Mouse (Mus musculus): ENCODE data around the gene Prkra. TPM values are rescaled to one million over a fixed set of nuclear protein-coding genes. Genes with fewer than 3 reads are reported as not detected.

The Prkra gene
- total RNA-seq (2021): 10 to 100 TPM; 15.9 to 18.4 TPM
- long read RNA-seq, experiment 1, transcript Prkra-201 (8 exons, 1,614 nt): major isoform, 8 of 10 reads
- long read RNA-seq, experiment 1, partial matches to known transcripts: 1 of 10 reads
- long read RNA-seq, experiment 1, other reads (novel, unspliced or antisense): 1 of 10 reads
- long read RNA-seq, experiment 2, transcript Prkra-201 (8 exons, 1,614 nt): major isoform, 17 of 19 reads
- long read RNA-seq, experiment 2, partial matches to known transcripts: 0 of 19 reads
- long read RNA-seq, experiment 2, other reads (novel, unspliced or antisense): 2 of 19 reads

DNA sequence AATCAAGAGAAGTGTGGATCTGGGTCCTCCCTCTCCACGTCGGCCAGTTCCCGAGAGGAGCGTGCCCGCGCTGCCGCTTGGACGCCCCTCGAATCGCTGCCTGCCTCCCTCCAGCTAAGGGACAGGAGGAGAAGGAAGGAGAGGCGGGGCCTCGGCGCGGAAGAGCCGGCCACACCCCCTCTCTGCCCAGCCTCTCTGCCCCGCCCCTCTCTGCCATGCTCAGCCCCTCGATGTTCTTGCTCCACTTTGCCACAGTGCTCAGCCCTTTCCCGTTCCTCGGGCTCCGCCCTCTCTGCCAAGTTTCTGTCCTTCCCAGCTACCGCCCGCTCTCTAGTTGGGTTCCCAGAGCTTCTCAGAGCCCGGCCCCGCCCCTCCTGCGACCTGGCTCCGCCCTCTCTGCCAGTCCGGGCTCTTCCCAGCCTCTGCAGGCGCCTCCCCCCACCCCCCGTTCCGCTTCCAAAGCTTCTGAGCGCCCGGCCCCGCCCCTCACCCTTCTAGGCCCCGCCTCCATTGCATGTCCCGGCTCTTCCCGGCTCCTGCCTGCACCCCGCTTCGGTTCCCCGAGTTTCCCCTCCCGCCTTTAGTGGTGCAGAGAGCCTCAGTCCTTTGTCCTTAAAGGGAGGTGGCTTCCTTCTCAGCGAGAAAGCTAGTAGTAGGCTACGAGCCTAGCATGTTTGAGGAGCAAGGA is at the start of gene Prkra, which contains the start of gene Pjvk:
Gene Prkra, minus strand, starts transcription at position 133 of the 688 bp plus-strand sequence.
Gene Pjvk, plus strand, starts transcription at position 594 of the 688 bp plus-strand sequence.
- peak; percentile 96 for DNase-seq (ENCODE audit: low spot score in 2 of 2)

DNA sequence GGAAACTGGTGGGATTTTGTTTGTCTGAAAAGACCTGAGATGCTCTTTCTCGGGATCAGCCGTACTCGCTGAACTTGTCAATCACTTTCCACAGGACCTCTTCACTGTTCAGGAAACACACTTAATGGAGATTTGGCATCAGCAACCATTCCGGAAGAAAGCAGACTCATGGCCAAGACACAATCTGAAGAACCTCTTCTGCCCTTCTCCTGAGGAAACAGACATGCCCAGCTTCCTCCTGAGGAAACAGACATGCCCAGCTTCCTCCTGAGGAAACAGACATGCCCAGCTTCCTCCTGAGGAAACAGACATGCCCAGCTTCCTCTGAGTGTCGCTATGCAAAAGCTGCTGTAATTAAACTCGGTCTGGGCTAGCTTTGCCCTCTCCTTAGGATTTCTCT is 47.5 kb upstream of the Prkra start:
- no peak for DNase-seq (ENCODE audit: low spot score in 2 of 2)

DNA sequence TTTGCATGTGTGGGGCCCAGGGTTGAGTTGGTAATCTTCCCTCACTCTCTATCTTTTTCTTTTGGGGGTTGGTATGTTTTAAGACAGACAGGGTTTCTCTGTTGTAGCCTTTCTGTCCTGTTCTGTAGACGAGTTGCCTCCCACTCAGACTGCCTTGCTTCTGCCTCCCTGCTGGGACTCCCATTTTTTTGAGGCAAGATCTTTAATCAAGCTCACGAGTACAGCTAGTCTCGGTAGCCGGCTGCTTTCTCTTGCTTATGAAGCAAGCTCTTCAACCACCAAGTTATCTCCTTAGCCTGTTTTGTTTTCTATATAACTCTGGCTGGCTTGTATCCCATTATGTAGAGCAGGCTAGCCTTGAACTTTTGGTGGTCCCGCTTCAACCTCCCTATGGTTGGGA is 46.0 kb upstream of the Prkra start:
- no peak for DNase-seq (ENCODE audit: low spot score in 2 of 2)

DNA sequence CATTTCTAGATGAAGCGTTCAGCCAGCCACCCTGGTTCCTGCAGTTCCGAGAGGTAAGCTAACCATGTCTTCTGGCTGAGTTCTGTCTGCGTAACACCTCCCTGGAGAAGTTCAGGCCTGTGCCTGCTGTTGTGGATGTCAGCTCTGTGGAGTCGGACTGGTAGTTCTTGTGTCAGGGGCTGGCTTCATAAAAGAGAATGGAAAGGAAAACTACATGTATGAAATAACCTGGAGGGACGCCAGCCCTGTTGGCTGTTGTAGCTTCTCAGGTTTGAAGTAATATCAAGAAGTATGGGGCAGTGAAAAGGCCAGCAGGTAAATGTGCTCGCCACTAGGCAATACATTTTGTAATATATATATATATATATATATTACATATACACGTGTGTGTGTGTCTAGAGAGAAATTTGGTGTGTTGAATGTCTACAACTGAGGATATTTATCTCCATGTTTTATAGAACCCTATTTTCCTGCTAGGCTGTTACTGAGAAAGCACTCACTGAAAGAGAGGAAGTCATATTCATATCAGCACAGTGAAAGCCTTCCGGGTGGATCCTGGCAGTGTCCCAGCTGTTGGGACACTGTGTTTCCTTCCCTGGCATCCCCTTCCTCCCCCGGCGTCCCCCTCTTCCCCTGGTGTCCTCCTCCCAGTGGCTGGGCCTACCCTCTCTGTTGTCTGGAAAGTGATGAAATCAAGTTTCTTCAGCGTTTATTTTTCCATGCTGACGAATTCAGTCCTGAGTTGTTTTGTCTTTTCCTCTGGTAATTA is 42.8 kb upstream of the Prkra start:
- no peak for DNase-seq (ENCODE audit: low spot score in 2 of 2)

DNA sequence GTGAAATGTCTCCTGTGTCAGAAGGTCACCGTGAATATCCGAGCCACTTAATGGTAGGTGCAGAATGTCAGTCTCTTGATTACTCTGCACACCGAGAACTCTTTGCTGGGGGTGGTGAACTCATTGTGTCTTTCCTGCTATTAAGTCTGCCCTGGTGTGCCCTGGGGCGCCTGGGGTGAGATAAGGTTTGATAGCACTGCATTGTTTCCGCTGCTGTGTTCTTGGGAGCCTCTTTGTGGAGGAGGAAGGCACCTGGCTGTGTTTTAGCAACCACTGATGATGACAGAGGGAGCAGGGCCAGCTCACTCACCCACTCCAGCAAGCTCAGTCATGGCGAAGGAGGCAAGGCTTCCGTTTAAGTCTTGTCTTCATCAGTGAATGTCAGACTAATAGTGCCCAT is 40.3 kb upstream of the Prkra start:
- DNase-seq (ENCODE audit: low spot score in 2 of 2): no peak

DNA sequence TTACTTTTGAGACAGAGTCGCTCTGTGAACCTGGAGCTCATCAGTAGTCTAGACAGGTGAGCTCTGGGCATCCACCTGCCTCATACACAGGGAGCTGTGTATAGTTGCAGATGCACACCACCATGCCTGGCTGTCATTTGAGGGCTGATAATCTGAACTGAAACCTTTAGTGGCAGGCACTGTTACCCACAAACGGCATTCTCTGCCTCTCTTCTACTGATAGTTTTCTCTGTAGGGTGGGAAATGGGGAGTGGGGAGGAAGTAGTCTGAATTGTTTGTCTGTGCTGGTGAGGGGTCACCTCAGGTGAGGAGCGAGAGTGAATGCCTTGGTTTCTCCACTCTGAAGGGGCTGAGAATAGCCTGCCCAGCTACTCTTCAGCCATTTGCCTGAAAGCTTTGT is 39.8 kb upstream of the Prkra start:
- DNase-seq (ENCODE audit: low spot score in 2 of 2): no peak

DNA sequence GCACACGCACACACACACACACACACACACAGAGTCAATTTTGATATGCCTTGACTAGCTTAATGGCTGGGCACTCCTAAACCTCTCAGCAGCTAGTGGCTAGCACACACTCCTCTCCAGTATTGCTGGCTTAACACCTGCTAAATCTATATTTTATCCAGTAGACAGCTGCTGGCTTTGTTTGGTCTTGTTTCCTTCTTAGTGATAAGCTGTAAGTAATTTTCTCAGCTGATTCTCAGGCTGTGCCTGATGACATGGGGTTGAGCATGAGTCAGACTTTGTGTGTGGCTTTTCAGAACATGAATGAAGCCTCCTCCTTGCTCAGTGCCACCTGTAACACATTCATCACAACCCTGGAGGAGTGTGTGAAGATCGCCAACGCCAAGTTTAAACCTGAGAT is 39.2 kb upstream of the Prkra start:
- no peak for DNase-seq (ENCODE audit: low spot score in 2 of 2)

DNA sequence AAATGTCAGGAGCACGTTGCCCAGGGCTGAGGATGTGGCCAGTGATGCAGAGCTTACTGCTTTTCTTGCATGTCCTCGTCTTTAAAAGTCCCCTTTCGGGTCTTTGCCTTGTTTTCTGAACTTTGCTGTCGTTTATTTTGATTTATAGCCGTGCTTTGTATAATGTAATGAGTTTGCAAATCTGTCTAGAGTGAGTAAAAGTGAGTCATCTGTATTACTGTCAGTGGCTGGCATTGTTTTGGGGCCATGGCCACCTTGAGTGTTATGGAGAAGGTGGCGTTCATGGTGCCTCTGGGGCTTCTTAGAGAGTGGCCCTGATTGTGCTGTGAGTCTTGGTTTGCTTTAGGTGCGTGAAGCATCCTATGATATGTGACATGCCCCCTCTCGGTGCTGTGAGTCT is 34.5 kb upstream of the Prkra start:
- DNase-seq (ENCODE audit: low spot score in 2 of 2): no peak

DNA sequence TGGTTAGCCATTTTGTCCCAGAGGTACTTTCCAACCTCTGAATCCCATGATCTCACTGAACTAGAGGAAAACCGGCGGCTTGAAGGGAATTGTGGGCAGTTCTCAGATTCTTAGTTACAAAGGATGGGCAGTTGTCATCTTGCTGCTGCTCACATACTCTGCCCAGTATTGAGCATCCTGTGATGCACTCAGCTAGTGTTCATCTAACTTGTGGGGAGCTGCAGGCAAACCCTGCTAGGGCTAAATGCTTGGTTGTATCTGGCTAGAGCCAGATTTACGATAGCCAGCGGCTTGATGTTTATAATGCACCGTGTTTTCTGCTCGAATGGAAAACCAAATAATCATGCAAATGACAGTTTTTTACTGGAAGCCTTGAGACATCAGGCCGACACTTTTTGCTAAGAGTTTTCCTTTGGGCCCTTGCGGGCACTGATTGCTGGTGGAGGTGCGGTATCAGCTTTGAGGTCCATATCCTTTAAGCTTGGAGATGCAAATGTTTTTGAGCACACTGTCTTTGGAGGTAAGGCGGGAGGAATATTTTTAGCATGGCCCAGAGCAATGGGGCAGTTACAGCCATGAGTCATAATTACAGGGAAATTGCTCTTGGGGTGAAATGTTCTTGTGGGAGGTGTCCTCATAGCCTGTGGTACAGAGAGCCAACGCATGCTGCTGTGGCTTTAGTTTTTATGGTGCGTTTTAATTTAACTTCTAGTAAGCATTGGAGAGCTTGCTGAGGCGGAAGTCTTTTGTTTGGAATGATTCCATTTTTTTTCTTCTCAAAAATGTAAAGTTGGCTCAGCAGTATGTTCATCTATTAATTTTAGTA is 28.8 kb upstream of the Prkra start:
- DNase-seq (ENCODE audit: low spot score in 2 of 2): no peak

DNA sequence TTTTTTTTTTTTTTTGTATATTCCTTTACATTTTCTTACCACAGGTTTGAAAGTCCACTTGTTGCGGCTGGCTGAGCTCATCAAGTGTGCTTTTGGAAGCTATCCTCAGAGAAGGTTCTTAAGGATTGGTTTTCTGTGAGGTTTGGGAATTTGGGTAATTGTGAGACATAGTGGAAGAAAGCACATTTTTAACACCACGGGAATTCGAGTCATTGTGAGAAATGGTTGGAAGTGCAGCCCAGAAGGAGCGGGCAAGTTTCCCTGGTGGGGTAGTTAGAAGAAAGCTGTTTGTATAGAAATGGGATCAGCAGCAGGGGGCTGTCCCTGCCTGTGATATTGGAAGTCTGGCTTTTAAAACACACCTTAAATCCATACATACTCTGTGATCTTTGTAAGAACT is 28.1 kb upstream of the Prkra start:
- DNase-seq (ENCODE audit: low spot score in 2 of 2): no peak

DNA sequence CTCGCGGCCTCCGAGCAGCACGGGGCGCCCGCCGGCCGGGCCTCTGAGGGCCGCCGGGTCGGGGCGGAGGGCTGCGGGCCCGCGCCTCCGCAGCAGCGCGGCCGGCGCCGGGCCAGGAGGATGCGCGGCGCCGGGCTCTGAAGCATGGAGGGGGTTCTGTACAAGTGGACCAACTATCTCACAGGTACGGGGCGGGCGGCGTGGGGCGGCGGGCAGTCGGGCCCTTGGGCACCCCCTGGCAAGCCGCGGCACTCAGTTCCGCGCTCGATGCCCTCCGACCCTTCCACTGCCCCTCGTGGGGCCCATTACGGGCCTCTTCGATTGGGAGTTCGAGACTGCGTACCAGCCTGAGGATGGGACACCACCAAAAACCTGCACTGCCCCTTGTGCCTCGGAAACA is 27.6 kb upstream of the Prkra start:
- no peak for DNase-seq (ENCODE audit: low spot score in 2 of 2)

DNA sequence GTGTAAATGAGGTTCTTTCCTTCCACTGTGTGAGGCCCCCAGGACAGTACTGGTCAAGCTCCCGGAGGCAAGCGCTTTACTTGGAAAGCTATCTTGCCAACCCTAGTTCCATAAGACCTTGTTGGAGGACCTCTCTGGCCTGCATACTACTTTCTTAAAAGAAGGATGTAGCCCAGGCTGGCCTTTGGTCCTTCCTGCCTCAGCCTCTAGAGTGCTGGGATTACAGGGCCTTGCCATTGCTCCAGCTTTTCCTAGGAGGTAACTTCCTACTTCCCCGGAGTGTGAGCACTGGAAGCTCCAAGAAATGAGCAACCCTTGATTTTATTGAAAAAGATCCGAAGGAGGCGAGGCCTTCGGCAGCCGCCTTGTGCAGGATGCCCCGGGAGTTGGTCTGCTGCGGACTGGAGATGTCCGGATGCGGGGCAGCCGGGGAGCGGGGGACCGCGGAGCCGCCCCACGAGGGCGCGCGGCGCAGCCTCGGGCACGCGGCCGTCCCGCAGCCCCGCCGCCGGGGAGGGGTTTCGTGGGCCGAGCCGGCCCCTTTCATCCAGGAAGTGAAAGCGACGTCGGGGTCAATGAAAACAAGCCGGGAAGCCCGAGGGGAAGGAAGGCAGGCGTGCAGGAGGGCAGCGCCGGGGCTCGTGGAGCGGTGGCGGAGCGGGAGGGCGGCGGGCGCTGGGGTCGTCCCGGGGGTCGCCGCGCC is 27.1 kb upstream of the Prkra start, which contains the start of gene Plekha3:
Gene Plekha3, plus strand, starts transcription at position 557 of the 703 bp plus-strand sequence.
- DNase-seq (ENCODE audit: low spot score in 2 of 2): peak; percentile 81 to 88

DNA sequence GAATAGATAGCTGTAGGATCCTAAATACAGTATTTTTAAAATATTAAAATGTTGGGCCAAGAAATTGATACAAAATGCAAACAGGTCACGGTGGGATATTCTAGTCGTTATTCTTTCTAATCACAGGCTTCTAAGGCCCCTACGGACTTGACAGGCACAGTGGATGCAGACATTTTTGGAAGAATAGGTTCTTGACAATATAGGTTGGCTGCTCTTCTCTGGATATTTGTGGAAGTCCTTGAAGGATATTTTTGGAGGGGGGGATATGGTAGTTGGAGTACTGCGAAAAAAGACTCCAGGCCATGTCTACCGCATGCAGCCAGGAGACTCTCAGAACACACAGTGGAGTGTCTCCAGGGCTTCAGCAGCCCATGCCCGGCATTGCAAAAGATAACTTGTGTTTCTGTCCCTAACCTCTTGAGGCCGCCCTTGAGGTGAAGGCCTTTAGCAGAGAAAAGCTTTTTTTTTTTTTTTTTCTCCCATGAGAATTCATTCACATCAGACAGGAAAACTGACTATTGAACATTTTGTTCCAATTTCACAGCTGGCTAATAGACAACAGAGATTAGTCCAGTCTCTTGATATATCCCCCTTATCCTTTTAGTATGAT is 25.8 kb upstream of the Prkra start:
- DNase-seq (ENCODE audit: low spot score in 2 of 2): no peak

DNA sequence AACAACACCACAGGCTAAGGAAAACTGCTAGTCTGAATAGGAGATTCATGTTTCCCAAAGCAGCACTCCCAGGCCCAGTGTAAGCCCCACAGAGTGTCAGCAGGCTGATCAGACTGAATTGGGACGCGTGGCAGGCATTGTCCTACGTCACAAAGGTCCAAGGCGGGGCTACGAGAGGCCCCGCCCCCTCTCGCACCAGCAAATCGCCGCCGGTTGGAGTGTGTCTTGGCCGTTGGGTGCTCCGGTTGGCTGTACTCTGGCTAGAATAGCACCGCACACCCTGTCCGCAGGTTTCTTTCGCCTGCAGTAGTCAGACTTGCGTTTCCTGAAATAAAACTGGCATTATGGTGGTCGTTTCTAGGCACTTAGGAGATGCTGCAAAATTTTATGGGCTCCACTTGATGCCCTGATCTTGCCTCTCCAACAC is 25.2 kb upstream of the Prkra start, which contains the start of gene Fkbp7:
Gene Fkbp7, minus strand, starts transcription at position 151 of the 427 bp plus-strand sequence.
- DNase-seq (ENCODE audit: low spot score in 2 of 2): peak; percentile 86 to 91

DNA sequence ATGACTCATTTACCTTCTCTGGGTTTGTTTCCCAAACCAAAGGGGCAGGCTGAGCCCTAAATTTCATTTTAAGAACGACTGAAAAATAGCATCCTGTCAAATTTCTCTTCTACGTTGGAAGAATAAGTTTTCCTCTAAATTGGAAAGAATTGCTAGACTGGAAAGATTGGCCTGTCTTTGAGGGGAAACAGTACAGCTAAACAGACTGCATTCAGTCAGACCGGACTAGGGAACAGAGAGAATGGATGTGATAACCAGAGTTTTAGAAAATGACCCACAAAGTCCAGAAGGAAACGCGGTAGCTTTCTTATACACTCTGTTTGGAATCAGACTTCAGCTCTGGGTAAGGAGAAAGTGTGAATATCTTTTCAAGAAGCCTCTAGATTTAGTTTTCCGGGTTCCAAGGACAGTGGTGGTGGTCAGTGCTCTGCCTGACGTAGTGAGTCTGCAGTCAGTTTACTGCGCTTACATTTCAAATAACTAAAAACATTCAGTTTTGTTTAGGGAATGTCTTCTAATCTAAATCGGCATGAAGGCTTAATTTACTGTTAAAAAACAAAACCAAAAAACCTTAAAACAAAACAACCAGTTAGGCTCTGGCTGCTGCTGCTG is 24.4 kb upstream of the Prkra start:
- no peak for DNase-seq (ENCODE audit: low spot score in 2 of 2)

DNA sequence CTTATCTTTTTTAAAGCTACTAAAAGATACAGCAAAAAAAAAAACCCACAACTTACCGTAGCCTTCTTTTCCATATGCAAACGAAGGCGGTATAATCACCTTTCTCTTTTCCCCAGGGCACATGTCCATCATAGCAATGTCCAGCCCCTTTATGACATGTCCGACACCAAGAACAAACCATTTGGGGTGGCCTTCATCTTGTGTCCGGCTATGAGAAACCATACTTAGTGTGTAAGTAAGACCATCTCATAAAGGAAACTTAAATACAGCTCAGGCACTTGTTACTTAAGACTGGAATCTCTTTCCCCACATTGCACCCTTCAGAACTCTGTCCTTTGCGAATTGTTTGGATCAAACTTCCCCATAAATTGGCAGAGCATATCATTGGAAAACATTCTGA is 23.8 kb upstream of the Prkra start:
- no peak for DNase-seq (ENCODE audit: low spot score in 2 of 2)

DNA sequence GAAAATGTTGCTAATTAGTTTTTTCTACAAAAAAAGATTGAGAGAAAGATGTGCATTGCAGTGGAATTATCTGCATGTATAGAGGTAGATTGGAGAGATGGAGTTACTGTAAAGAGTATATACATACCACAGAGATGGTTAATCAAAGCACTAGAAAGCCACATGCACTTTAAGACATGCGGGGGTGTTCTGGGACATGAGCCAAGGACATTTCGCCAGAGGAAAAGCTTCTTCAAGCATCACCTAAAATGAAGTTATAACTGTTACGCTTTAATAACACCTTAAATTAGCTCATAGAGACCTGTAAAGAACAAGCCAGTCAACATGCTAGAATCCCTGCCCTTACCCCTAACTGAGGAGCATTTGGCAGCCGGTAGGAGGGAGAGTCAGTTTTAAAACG is 19.4 kb upstream of the Prkra start:
- no peak for DNase-seq (ENCODE audit: low spot score in 2 of 2)

DNA sequence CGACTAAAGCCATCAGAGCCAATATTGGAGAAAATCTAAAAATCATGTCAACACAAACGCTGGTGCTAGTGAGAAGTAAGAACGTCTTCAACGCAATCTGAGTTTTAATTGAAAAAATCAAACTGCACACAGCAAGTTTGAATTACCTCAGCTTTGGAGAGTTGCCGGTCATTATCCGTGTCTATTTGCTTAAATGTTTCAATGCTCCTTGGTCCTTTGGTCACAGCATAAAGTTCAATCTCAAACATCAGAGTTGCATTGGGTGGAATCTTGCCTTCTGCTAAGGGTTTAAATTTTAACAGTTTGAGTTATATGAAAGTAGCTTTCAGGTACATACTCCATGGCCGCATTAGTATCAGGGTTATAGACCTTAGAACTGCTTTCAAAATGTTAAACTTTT is 17.7 kb upstream of the Prkra start:
- DNase-seq (ENCODE audit: low spot score in 2 of 2): no peak

DNA sequence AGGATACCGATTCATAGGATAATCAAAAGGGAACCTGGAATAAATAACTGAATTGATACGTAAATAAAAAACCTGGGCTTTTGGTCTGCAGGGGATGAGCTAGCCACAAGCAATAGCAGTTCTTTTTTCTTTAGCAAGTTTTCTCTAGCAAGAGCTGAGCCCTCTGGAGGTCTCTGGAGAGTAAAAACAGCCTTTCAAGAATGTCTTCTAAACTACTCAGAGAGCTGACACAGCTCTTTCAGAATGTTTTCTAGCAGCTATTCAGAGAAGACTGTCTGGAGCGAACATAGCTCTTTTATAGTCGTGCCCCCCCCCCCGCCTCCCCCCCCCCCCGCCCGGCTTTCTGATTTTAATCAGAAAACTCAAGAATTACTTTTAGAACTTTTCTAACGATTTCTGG is 11.6 kb upstream of the Prkra start:
- DNase-seq (ENCODE audit: low spot score in 2 of 2): no peak

DNA sequence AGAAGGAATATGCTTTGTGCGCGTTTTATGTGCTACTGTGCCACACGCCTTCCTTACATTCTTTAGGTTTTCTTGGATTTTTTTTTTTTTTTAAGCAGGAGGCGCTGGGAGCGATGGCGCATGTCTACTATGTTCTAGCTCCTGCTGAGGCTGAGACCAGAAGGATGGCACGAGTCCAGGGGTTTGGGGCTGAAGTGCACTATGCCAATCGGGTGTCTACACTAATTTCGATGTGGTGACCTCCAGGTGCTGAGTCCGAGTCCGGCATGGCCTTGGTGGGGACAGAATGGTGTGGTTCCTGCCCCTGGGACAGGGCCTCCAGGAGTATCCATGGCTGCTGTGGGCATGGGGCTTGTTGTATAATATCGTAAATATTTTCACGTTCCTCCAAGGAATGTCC is 10.7 kb upstream of the Prkra start:
- no peak for DNase-seq (ENCODE audit: low spot score in 2 of 2)

Data from layer of hippocampus, postnatal 14 days (tissue).